Mouse (Mus musculus) liver, postnatal 0 days (tissue): ENCODE data around the gene Lgmn.
A peak's percentile ranks its signal among the peaks of the same experiment; 100 is the strongest.

Experiments used
- CTCF ChIP-seq: sonication (generic); IDR thresholded peaks from 2 replicates; pipeline ENCODE4 v1.5.1; 2016; ENCODE audit warnings: antibody characterized with exemption, low read depth
- EP300 ChIP-seq: IDR thresholded peaks from 2 replicates; pipeline ENCODE4 v1.6.1; 2016; ENCODE audit warnings: antibody characterized with exemption, low read depth, mild to moderate bottlenecking

GRCm38 (mm10) chr12:102387219-102387917 lies 52.2 kb downstream of the Lgmn start:
- peak; percentile 96 for TF ChIP-seq CTCF
- TF ChIP-seq EP300, result no peak
